Mouse (Mus musculus): ENCODE results near the gene Il18. TPM values are rescaled to one million over a fixed set of nuclear protein-coding genes. Genes with fewer than 3 reads are reported as not detected.

Gene Il18
- 10 to 100 TPM; 27.1 to 29.8 TPM for total RNA-seq (2021)

DNA sequence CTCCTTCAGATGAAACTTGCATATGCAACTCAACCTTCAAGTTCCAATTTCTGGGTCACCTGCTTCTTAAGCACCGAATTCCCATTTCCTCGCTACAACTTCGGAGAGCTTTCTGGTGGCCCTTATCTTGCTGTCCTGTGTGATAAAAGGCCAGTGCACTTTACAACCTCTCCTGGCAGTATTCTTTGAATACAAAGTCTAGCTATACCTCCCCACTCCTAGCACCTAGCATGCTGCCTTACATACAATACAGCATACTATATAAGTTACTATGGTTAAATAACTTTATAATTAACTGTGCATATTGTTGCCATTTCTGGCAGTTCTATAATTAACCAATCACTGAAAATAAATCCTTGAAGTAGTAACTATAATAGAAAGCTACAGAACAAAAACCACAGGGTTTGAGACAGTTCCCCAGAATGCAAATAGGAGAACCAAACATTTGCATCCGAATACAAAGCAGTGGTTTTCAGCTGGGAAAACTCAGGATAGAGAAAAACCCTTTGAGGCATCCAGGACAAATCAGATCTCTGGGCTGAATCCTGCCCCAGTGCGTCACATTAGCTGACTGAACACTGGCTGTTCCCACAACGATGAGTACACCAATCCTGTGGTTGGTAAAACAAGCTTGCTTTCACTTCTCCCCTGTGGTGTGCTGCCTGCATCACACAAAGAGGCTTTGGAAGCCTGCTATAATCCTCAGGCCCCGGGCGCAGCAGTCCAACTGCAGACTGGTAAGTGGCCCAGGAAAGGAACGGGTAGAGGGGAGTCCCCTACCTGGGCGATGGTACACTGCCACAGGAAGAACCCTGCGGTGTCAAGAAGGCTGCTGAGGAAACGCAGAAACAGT lies at the start of gene Il18:
Gene Il18 (plus strand): TSS at position 587 of the 853 bp plus-strand sequence.
- intact Hi-C loops (cut with DNase I) = no loop called here
- peak; percentile 58 to 86 for DNase-seq (ENCODE audit: low spot score in 2 of 2)

DNA sequence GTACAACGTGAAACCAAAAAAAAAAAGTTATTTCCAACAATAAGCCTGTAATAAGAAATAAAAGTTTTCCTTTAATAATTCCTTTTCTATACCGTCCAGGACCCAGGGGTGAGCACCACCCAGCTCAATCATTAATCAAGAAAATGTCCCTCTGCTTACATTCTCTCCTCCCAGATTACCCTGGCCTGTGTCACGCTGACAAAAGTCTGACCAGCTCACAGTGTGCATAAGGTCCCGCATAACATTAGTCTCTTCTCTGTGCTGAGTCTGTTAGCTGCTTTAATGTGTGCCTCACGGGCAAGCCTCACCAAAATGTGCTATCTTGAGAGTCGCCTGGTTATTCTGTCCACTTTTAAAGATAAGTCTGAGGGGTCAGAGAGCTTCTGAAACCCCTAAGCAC lies 49.2 kb upstream of the Il18 start:
- no peak for DNase-seq (ENCODE audit: low spot score in 2 of 2)
- intact Hi-C loops (cut with DNase I) = no loop called here

DNA sequence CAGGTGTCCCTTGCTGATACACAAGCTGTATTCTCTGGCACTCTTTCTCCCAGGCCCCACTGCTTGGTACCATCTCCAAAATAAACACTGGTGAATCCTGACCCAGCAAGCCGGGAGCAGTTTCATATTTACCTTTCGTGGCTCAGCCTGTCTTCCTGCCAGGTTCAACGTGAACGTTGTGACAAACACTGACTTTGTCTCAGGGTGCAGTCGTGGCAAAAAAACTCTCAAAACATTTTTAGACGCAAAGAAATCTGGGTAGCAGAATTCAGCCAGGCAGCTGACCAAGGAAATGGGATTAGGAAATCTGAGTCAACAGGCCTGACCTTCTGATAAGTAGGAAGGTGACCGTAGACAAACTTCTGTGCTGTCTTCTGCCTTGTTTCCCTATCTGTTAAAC lies 47.1 kb upstream of the Il18 start:
- DNase-seq (ENCODE audit: low spot score in 2 of 2) = no peak
- intact Hi-C loops (cut with DNase I) = no loop called here

DNA sequence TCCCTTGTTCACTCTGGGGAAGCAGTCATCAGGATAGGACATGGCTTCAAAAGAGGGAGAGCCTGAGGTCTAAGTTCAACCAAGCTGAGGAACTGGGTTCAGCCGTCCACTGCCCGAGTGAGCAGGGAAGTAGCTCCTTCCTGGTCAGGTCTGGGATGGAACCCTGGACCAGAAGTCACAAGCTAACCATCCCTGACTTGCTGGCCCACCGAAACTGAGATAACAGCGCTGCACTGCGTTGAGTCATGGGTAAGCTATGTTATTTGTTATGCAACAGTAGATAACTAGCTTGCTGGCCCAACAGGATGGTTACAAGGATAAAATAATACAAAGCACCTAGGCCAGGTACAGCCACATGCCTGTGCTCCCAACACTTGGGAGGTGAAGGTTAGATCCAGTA lies 39.2 kb upstream of the Il18 start:
- intact Hi-C loops (cut with DNase I) = no loop called here
- DNase-seq (ENCODE audit: low spot score in 2 of 2) = no peak

DNA sequence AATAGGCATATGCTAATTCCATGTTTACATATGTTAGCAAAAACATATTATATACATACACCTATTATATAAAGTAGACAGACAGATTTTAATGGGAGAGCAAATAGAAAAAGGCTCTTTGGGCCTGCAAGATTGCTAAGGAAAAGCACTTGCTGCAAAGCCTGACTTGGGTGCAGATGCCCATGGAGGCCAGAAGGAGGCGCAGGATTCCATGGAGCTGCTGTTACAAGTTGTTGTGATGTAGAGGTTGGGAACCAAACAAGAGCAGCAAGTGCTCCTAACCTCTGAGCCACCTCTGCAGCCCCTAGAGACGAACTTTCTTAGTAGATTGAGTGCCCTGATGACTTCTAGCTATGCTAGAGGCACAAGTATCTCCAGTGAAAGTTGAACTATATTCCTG lies 35.8 kb upstream of the Il18 start:
- intact Hi-C loops (cut with DNase I) = no loop called here
- DNase-seq (ENCODE audit: low spot score in 2 of 2) = no peak

DNA sequence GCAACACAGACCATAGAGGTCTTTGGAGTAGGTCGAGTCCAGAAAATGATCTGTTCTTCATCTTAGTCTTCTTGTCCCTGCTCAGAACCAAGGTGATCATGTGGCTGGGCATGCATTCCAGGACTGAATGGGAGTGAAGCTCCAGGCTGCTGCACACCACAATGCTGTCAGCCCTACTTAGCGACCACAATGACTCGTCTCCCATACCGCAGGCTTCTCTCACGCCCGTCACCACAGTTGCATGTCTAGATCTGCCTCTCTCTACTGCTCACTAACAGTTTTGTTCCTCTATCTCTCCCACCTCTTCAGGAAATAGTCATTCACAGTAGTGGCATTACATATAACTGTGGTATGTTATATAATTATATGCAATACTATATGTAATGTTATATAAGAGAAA lies 33.9 kb upstream of the Il18 start:
- no peak for DNase-seq (ENCODE audit: low spot score in 2 of 2)
- intact Hi-C loops (cut with DNase I) = no loop called here

DNA sequence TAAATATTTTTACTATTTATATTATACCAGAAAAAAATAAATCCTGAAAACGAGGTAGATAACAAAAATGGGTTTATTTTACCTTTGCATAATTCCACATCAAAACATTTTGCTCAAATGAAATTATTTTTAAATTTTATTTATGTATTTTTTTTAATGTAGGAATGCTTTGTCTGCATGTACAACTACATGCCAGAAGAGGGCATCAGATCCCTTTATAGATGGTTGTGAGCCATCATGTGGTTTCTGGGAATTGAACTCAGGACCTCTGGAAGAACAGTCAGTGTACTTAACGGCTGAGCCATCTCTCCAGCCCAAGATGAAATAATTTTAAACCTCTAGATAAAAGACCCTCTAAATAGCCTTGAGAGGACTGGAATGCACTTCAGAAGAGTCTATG lies 33.1 kb upstream of the Il18 start:
- DNase-seq (ENCODE audit: low spot score in 2 of 2) = no peak
- intact Hi-C loops (cut with DNase I) = no loop called here

DNA sequence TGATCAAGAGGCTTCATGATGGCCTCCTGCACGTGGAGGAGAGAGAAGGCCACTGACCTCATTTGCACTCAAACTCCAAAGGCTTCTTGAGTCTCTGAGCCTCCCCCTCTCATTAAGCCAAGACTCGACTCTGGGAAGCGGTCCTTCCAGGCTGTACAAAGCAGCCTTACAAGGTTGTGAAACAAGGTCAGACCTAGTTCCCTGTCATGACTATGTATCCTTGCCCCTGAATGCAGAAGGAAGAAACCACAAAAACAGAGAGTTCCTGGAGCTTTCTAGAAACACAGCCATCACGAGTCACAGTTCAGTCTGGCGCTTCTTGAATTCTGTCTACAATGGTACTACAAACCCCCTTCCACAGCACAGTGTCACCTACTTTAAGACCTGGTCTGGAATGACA lies 32.1 kb upstream of the Il18 start:
- intact Hi-C loops (cut with DNase I) = no loop called here
- no peak for DNase-seq (ENCODE audit: low spot score in 2 of 2)

DNA sequence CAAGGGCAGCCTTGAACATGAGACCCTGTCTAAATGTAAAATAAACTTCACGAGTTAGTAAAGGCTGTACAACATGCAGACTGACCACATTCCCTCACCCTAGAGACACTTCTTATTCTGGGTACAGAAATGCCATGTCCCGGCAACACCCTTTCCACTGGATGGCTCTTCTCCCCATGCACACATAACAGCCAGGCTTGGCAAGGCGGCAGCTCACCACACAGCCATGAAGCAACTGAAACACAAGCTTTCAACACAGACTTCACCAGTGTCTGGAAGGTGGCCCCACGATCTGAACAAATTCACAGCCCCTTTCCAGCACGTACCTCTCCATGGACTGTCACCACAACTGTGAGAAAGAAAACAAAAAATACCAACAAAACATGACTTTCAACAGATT lies 29.7 kb upstream of the Il18 start:
- intact Hi-C loops (cut with DNase I) = no loop called here
- DNase-seq (ENCODE audit: low spot score in 2 of 2) = no peak

DNA sequence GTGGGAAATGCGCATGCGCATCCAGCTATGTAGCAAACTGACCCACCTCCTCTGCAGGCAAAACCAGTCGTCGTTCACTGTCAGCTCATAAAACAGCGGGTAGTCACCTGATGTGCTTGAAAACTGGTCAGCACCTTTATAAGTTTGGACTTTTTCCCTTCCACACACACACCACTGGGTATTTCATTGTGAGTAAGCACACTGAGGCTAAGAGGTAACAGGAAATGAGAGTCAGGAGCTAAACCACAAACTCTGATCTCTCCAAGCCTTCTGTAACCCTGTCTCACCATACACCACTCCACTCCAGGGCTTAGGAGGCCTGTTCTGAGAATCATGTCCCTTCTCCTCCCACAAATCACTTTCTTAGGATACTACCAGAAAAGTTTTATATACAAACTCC lies 29.0 kb upstream of the Il18 start:
- no peak for DNase-seq (ENCODE audit: low spot score in 2 of 2)
- intact Hi-C loops (cut with DNase I) = no loop called here

DNA sequence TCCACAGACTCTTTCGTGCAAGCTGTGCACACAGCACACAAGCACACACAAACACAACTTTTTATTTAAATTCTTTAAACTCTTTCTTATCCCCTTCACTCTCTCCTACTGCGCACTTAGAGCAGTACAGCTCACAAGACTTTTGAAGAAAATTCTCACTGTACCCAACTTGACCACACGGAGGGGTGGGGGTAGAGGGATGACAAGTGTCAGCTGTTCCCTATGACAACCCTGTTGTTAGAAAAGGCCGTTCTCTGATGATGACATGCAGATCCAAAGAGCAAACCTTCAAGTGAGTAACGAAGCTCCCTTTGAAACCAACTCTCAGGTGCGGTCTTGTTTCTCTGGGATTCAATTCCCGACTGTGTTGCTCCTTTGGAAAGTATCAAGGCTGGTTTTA lies 26.8 kb upstream of the Il18 start:
- intact Hi-C loops (cut with DNase I) = loop anchor here (1.0 to 2.0 kb wide), 4 partner anchors 65 to 1033 kb away; no protein-coding TSS in a partner anchor
- no peak for DNase-seq (ENCODE audit: low spot score in 2 of 2)

DNA sequence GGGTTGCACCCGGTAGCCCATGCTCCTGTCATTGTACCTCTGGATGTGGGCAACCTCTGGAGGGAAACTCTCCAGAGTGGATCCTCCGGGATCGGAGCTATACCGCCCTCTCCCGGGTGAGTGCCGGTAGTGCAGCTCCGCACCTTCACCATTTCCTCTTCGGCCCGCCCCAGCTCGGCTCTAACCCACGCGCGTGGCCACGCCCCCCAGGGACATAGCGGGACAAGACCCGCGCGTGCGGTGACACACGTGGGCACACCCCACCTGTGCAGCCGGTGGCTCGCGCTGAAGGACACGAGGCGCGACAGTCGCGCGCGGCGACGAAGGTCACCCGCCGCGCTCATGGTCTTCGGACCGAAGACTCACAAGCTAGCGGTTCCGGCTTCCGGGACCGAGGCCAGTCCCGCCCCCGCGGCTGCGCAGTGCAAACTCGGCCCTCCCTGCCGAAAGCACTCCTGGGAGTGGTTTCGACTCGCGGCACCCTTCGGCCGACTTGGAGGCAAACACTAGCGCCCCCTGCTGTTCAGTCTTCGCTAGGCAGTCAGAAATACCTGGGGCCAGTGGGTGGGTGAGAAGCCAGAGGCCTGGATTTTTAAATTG lies 26.2 kb upstream of the Il18 start, which contains the start of gene Pts:
Gene Pts (minus strand): TSS at position 432 of the 600 bp plus-strand sequence.
- DNase-seq (ENCODE audit: low spot score in 2 of 2) = peak; percentile 97 to 98
- intact Hi-C loops (cut with DNase I) = loop anchor here (1.0 to 2.0 kb wide), 4 partner anchors 65 to 1034 kb away; no protein-coding TSS in a partner anchor

DNA sequence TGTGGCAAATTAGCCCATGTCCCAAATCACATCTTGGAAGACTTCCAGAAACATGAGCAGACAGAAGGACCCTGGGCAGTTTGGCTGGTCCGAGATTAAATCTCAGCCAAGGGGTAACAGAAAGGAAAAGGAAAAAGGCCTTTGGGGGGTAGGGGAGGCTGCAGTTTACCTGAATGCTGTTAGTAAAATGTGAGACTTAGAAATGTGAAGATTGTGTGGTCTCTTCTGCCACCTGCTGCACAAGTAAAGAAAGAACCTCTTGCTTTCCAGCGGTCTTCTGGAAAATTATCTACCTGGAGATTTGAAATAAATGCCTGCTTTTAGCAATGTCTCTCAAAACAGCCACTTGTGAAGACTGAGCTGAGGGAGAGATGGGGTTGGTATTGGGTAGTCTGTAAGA lies 23.7 kb upstream of the Il18 start:
- DNase-seq (ENCODE audit: low spot score in 2 of 2) = peak; percentile 47 to 67
- intact Hi-C loops (cut with DNase I) = loop anchor here (10.0 kb wide), 1 partner anchor 196 kb away; no protein-coding TSS in a partner anchor

DNA sequence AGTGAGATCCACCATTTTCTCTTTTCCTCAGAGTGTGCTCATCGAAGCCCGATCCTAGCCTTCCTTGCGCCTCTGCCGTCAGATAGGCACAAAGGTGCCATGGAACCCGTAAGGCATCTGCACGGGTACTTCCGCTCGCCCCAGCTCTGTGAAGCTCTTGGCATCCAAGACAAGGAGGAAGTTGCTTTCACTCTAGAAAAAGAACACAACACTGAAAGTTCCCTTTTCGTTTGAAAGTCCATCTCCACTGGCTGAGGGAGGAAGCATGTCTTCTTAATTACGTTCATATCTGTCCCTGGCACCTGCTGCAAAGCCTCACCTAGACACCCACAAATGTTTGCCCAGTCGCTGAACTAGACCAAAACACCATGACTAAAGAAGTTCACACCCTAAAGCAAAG lies 21.3 kb upstream of the Il18 start:
- intact Hi-C loops (cut with DNase I) = loop anchor here (10.0 kb wide), 1 partner anchor 199 kb away; no protein-coding TSS in a partner anchor
- peak in 1 of 2 experiments; percentile 28 for DNase-seq (ENCODE audit: low spot score in 2 of 2)

DNA sequence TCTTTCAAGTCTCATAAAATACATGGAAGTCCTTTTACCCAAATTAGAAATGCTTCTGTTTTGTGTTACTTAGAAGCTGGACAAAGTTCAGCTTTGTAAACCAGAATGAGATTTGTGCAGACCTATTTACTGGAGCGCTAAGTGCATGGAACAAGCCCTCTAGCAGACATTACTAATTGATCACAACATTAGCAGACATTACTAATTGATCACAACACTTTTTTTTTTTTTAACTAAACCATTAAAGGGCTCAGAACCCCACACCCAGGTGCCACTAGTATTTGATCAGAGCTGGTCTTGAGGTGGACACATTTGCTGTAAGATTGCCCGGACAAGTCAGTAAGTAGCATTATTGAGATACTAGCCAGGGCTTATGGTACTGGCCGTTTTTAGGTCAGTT lies 20.8 kb upstream of the Il18 start:
- intact Hi-C loops (cut with DNase I) = loop anchor here (10.0 kb wide), 1 partner anchor 199 kb away; no protein-coding TSS in a partner anchor
- DNase-seq (ENCODE audit: low spot score in 2 of 2) = no peak

DNA sequence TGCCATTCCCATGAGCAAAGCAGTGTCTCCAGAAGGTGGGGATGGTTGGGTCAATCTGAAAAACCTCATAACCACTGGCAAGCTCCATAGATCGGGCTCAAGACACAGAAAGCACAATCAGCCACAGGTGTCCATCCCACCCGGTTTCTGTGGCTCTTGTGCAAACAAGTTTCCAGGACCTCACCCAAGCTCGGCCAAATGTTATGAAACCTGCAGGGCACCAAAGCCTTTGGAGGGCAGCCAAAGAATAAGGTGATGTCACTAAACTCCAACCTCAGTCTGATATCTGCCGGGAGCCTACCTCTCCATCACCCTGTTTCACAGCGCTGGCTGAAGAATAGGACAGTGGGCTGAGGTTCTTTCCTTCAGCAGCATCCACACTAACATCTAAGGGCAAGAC lies 18.7 kb upstream of the Il18 start:
- no peak for DNase-seq (ENCODE audit: low spot score in 2 of 2)
- intact Hi-C loops (cut with DNase I) = loop anchor here (10.0 kb wide), 1 partner anchor 201 kb away; no protein-coding TSS in a partner anchor

DNA sequence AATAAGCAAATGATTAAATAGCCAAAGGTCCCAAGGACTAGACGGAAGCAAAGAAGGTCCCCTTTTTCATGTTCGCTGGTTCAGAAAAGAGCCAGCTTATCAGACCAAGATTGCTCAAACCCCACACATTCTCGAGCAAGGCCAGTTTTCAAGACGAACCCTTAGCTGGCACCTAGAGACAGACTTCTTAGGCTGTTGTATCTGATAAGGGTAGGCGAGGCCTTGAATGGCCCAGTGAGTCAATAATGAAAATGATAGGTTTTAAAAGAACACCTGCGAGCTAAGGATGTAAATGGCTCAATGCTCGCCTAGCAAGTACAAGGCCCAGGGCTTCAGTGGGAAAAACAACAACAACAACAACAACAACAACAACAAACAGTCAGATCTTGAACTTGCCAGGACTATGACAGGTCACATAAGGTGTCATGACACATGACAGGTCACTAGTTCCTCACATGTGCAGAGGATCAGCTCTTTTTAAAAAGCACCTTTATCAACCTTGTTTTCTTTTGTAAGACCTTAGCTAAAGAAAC lies 18.0 kb upstream of the Il18 start:
- intact Hi-C loops (cut with DNase I) = loop anchor here (10.0 kb wide), 1 partner anchor 202 kb away; no protein-coding TSS in a partner anchor
- no peak for DNase-seq (ENCODE audit: low spot score in 2 of 2)

DNA sequence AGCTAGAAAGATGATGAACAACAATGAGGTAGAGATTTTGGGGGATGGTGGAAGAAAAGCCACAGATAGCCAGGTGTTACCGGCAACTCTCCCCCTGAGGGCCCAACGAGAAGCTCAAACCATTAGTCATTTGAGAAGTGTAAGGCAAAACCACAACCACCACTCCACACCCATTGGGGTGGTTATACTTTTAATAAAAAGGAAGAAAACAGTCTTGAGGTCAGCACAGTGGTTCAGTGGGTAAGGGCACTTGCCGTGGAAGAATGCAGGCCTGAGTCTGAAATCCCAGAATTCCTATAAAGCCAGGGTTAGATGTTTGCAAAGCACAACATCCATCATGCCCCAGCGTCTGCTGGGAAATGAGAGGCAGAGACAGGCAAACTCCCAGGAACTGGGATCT lies 17.3 kb upstream of the Il18 start:
- intact Hi-C loops (cut with DNase I) = loop anchor here (10.0 kb wide), 1 partner anchor 202 kb away; no protein-coding TSS in a partner anchor
- no peak for DNase-seq (ENCODE audit: low spot score in 2 of 2)

DNA sequence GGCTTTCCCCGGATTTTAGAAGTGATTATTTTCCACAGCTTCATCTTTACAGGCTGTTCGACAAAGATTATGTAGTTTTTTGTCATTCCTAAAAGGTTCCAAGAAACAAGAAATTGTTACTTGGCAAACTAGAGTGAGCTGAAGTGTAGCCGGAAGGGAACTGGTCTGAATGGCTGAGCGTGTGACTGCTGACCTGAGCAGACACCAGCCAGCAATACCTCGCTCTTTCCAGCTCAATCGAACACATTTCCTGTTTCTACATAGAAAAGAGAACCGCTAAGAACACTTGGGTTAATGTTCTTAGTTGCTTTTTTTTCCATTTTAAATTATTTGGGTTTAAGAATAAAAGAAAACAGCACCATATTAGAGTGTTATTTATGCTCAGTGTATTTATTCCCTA lies 14.5 kb upstream of the Il18 start:
- DNase-seq (ENCODE audit: low spot score in 2 of 2) = no peak
- intact Hi-C loops (cut with DNase I) = no loop called here

DNA sequence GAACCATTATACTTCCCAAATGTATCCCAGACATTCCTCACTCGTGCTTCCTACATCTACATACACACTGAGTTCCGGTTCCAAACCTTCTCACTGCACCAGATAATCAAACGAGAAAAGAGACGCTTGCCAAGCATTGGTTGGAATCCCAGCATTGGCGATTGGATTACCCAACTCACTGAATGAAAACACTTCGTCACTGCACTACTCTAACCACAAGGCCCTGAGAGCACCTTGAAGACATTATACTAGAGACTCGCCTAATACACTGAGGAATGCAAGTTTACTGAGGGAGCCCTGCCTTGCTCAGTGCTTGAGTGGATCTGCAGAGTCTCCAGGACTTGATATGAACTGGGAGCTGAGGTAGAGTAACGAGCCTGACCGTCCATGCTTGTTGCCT lies 12.2 kb upstream of the Il18 start:
- no peak for DNase-seq (ENCODE audit: low spot score in 2 of 2)
- intact Hi-C loops (cut with DNase I) = no loop called here

Data from left cerebral cortex, postnatal 25 days (tissue).